Mouse (Mus musculus): ENCODE measurements at regions not wholly inside any gene's neighbourhood (a gene's known extent, or its start where the extent isn't known, plus 50 kb on each side); places are given as distances from the start of the nearest gene placed in this dataset.

DNA sequence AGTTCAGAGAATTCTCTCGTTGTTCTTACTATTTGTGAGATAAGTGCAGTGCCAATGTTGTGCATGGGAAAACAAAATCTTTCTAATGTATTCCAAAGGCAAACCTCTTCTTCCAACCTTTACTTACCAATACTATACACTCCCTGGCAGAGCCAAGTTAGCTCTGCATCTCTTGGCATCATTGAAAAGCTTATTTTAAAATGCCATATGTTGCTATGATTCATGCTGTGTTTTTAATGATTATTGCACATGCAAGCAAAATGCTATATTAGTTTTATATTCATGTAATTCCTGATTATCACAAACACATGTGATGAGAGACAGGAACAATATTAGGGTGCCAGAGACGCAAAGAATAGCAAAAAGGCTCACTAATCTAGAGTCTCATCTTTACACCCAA is 64.3 kb upstream of the Pard3b start:
- TF ChIP-seq CTCF (IDR thresholded peaks at IDR 0.05; ENCODE audit: extremely low read depth, insufficient read depth, insufficient read length, insufficient replicate concordance) (no peak), POLR2A (IDR thresholded peaks at IDR 0.05; ENCODE audit: low read depth, low read length) (no peak)
